Mouse (Mus musculus): Measurements from ENCODE around the gene Cdc42.

DNA sequence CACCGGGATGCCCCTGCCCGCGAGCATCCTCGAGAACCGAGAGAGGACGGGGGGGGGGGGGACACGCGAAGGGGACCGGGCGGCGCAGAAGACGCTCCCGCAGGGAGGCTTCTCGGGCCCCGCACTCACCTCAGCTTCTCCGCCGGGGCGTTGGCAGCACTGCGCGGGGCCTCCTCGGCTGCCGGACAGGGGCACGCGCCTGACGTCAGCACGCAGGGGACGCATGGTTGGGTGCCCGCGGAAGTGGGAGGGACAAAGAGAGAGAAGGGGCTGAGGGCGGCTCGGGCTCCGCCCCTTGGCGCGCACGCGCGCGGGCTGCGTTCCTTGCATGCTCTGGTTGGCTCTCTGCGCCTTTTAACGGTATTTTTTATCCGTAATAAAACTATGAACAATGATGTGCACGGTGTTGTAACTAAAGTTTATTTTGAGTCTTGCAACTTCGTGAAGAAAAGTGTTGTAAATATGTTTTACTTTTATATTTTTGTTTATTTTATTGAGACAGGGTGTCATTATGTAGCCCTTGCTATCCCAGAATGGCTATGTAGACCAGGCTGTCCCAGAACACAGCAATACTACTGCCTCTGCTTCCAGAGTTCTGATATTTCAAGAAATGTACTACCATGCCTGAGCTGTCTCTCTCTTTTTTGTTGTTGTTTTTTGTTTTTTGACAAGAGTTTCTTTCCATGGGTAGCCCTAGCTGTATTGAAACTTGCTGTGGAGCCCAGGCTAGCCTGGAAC lies at the start of gene Cdc42:
- no peak for TF ChIP-seq USF1 (IDR thresholded peaks at IDR 0.05; ENCODE audit: low read depth)
- no peak for TF ChIP-seq MAX (IDR thresholded peaks at IDR 0.05; ENCODE audit: low read depth)
- TF ChIP-seq POLR2AphosphoS2 (IDR thresholded peaks at IDR 0.05; ENCODE audit: insufficient read length, low read depth) = peak; percentile 96
- TF ChIP-seq POLR2A (IDR thresholded peaks at IDR 0.05; ENCODE audit: insufficient read length, low read depth) = peak; percentile 95
- TF ChIP-seq E2F4 (IDR thresholded peaks at IDR 0.05; ENCODE audit: insufficient read depth) = no peak
- TF ChIP-seq CEBPB (IDR thresholded peaks at IDR 0.05; ENCODE audit: insufficient read depth, poor library complexity, severe bottlenecking) = no peak
- peak; percentile 57 for TF ChIP-seq SRF (IDR thresholded peaks at IDR 0.05; ENCODE audit: control insufficient read depth, insufficient read length, low read depth)
- TF ChIP-seq TCF12 (IDR thresholded peaks at IDR 0.05; ENCODE audit: insufficient read depth, poor library complexity, severe bottlenecking) = no peak
